Mouse (Mus musculus): ENCODE measurements around the gene Gpr26.

Gpr26 gene

GRCm38 (mm10) chr7:131966023-131966915, at the start of gene Gpr26:
Gpr26 (plus strand) TSS chr7:131966460.
- no peak for DNase-seq (ENCODE audit: inconsistent ontology term)

- DNase-seq (ENCODE audit: inconsistent ontology term), result no peak
Observed at GRCm38 (mm10) chr7:131917384-131917783, 48.9 kb upstream of the Gpr26 start.

- DNase-seq (ENCODE audit: inconsistent ontology term), result peak; percentile 89
Observed at GRCm38 (mm10) chr7:131927288-131928050, 38.8 kb upstream of the Gpr26 start.

- peak; percentile 81 for DNase-seq (ENCODE audit: inconsistent ontology term)
Observed at GRCm38 (mm10) chr7:131937611-131938010, 28.6 kb upstream of the Gpr26 start.

- no peak for DNase-seq (ENCODE audit: inconsistent ontology term)
Observed at GRCm38 (mm10) chr7:131951131-131951530, 15.1 kb upstream of the Gpr26 start.

- DNase-seq (ENCODE audit: inconsistent ontology term), result no peak
Observed at GRCm38 (mm10) chr7:131953402-131953801, 12.9 kb upstream of the Gpr26 start.

- DNase-seq (ENCODE audit: inconsistent ontology term), result no peak
Observed at GRCm38 (mm10) chr7:131958705-131959104, 7.6 kb upstream of the Gpr26 start.

- peak; percentile 52 for DNase-seq (ENCODE audit: inconsistent ontology term)
Observed at GRCm38 (mm10) chr7:131960551-131960950, 5.7 kb upstream of the Gpr26 start.

GRCm38 (mm10) chr7:131966916-131967494, 745 bp downstream of the Gpr26 start:
- peak; percentile 51 for DNase-seq (ENCODE audit: inconsistent ontology term)

- no peak for DNase-seq (ENCODE audit: inconsistent ontology term)
Observed at GRCm38 (mm10) chr7:131970255-131970654, 4.0 kb downstream of the Gpr26 start.

GRCm38 (mm10) chr7:131975867-131976266, 9.6 kb downstream of the Gpr26 start:
- DNase-seq (ENCODE audit: inconsistent ontology term), result no peak

GRCm38 (mm10) chr7:131978609-131979008, 12.3 kb downstream of the Gpr26 start:
- no peak for DNase-seq (ENCODE audit: inconsistent ontology term)

- DNase-seq (ENCODE audit: inconsistent ontology term), result no peak
Observed at GRCm38 (mm10) chr7:131989056-131989455, 22.8 kb downstream of the Gpr26 start.

GRCm38 (mm10) chr7:131992226-131992625, 26.0 kb downstream of the Gpr26 start:
- DNase-seq (ENCODE audit: inconsistent ontology term), result no peak

- DNase-seq (ENCODE audit: inconsistent ontology term), result no peak
Observed at GRCm38 (mm10) chr7:131992873-131993272, 26.6 kb downstream of the Gpr26 start.

- peak; percentile 7 for DNase-seq (ENCODE audit: inconsistent ontology term)
Observed at GRCm38 (mm10) chr7:132005996-132006696, 39.9 kb downstream of the Gpr26 start.

- no peak for DNase-seq (ENCODE audit: inconsistent ontology term)
Observed at GRCm38 (mm10) chr7:132009002-132009401, 42.7 kb downstream of the Gpr26 start.

- DNase-seq (ENCODE audit: inconsistent ontology term), result peak; percentile 95
Observed at GRCm38 (mm10) chr7:132012969-132013679, 46.9 kb downstream of the Gpr26 start.

- peak; percentile 17 for DNase-seq (ENCODE audit: inconsistent ontology term)
Observed at GRCm38 (mm10) chr7:132013970-132014369, 47.7 kb downstream of the Gpr26 start.

- no peak for DNase-seq (ENCODE audit: inconsistent ontology term)
Observed at GRCm38 (mm10) chr7:132015193-132015592, 48.9 kb downstream of the Gpr26 start.

GRCm38 (mm10) chr7:132015933-132016332, 49.7 kb downstream of the Gpr26 start:
- DNase-seq (ENCODE audit: inconsistent ontology term), result no peak

Measured in Muller cell, postnatal 12 days (primary cell).